Comparison of ENCODE assay signal across 9 mouse cellular contexts in genomic region chr2:167685137-167685536, GRCm38 (mm10). TPM values are rescaled to one million over a fixed set of nuclear protein-coding genes. Genes with fewer than 3 reads are reported as not detected.
A peak's percentile ranks its signal among the peaks of the same experiment; 100 is the strongest.
DNase-seq lines count a peak whose midpoint lies in the region; TF ChIP-seq lines count a peak whose summit lies in the region.
"Had no signal": no experiment of that assay in that cellular context is flagged by ENCODE, and none has a peak within 500 bp of the region (broad histone marks: within the 10 kb centered on the region; RNA-seq: fewer than 3 reads in every experiment).

No protein-coding gene starts in this region.

- dilution Hi-C loops in CH12.LX (cut with MboI; ENCODE audit: extremely low pct_ligation_motif_present, extremely low pct_unique_long_range_greater_than_20kb, low sequenced_read_pairs) = loop anchor here (25.0 kb wide), 1 partner anchor 202 kb away; no protein-coding TSS in a partner anchor

- in situ Hi-C loops in CH12.LX (cut with MboI; ENCODE audit: low pct_ligation_motif_present, low pct_unique_long_range_greater_than_20kb, low sequenced_read_pairs) = loop anchor here (5.0 kb wide), 1 partner anchor 212 kb away; no protein-coding TSS in a partner anchor

- 5% methylated on average over 8 of the region's 8 CpGs for WGBS in embryonic facial prominence, embryonic 10.5 days

- TF ChIP-seq CTCF in CH12.LX (conservative IDR thresholded peaks at IDR 0.05 in 1 of 2, IDR thresholded peaks at IDR 0.05 in 1 of 2; ENCODE audit: low read depth in 2 of 2, low read length in 2 of 2) = peak; percentile 90 to 99
- TF ChIP-seq CTCF in layer of hippocampus, adult 2 months (conservative IDR thresholded peaks at IDR 0.05) = peak; percentile 97

- H3K4me3 ChIP-seq in CH12.LX (replicated peaks in 1 of 3; ENCODE audit: low read depth in 2 of 3, low read length in 2 of 3, poor library complexity in 1 of 3) = no peak overlapping the region
- H3K4me3 ChIP-seq in embryonic facial prominence, embryonic 10.5 days = no peak overlapping the region
- H3K4me3 ChIP-seq in layer of hippocampus, adult 2 months = no peak overlapping the region
- H3K4me3 ChIP-seq: limb, embryonic 13.5 days had no signal

- H3K27ac ChIP-seq in CH12.LX (ENCODE audit: insufficient read depth, low read depth) = no peak overlapping the region
- no peak overlapping the region for H3K27ac ChIP-seq in embryonic facial prominence, embryonic 10.5 days (replicated peaks)
- peak overlapping the region; percentile 72 for H3K27ac ChIP-seq in layer of hippocampus, adult 2 months
- H3K27ac ChIP-seq: limb, embryonic 13.5 days had no signal

- H3K9ac ChIP-seq in CH12.LX (ENCODE audit: insufficient read depth, low read depth) = no peak overlapping the region
- H3K9ac ChIP-seq: limb, embryonic 13.5 days had no signal

- H3K4me2 ChIP-seq in CH12.LX (ENCODE audit: insufficient read depth, low read depth, poor library complexity, severe bottlenecking) = no peak overlapping the region
- H3K4me2 ChIP-seq: limb, embryonic 13.5 days had no signal

- peak; percentile 89 for DNase-seq in CH12.LX (ENCODE audit: extremely low read depth)
- DNase-seq in adrenal gland, postnatal 14 days = peak; percentile 95
- DNase-seq in embryonic facial prominence, embryonic 10.5 days (ENCODE audit: low spot score) = peak; percentile 93
- DNase-seq in heart, adult 18-20 months = peak; percentile 91 to 100
- DNase-seq in layer of hippocampus, adult 2 months (ENCODE audit: low spot score in 2 of 2) = peak; percentile 93 to 100
- DNase-seq in lung, postnatal 14 days = peak; percentile 98
- DNase-seq in retina, postnatal 1 day = peak; percentile 91
- peak; percentile 96 for DNase-seq in thymus, postnatal 4 days

- H3K9me3 ChIP-seq in CH12.LX (replicated peaks; ENCODE audit: low read length) = peaks cover 12% of the 10 kb centered on the region
- H3K9me3 ChIP-seq in embryonic facial prominence, embryonic 10.5 days = no peaks in the 10 kb centered on the region
- H3K9me3 ChIP-seq: limb, embryonic 13.5 days had no signal

- TF ChIP-seq EP300 in CH12.LX (IDR thresholded peaks at IDR 0.05; ENCODE audit: low read length) = no peak

- H3K27me3 ChIP-seq in CH12.LX (replicated peaks) = peaks cover 69% of the 10 kb centered on the region
- peaks cover 46% of the 10 kb centered on the region for H3K27me3 ChIP-seq in embryonic facial prominence, embryonic 10.5 days (replicated peaks; ENCODE audit: low read depth, poor library complexity, severe bottlenecking)

- TF ChIP-seq RAD21 in CH12.LX (IDR thresholded peaks at IDR 0.05; ENCODE audit: low read depth, low read length) = peak; percentile 99

- no peaks in the 10 kb centered on the region for H3K36me3 ChIP-seq in CH12.LX (replicated peaks in 1 of 2; ENCODE audit: control insufficient read depth in 1 of 2, insufficient read depth in 1 of 2, low read length in 1 of 2)
- H3K36me3 ChIP-seq in embryonic facial prominence, embryonic 10.5 days (replicated peaks) = no peaks in the 10 kb centered on the region
- H3K36me3 ChIP-seq: limb, embryonic 13.5 days had no signal

- H3K79me2 ChIP-seq in CH12.LX (replicated peaks; ENCODE audit: control insufficient read depth, extremely low read depth, insufficient read depth, poor library complexity, severe bottlenecking) = no peaks in the 10 kb centered on the region

- H3K4me1 ChIP-seq in CH12.LX (ENCODE audit: control insufficient read depth in 1 of 2, insufficient read depth in 2 of 2) = peaks cover 4 to 8% of the 10 kb centered on the region in 2 experiments; a peak in 3 of 4 replicates
- peaks cover 26% of the 10 kb centered on the region for H3K4me1 ChIP-seq in embryonic facial prominence, embryonic 10.5 days

- TF ChIP-seq POLR2A in CH12.LX (IDR thresholded peaks at IDR 0.05; ENCODE audit: low read depth, low read length) = no peak

TF ChIP-seq in CH12.LX, 34 proteins besides CTCF, POLR2A, EP300 and RAD21:
- no peak for TF ChIP-seq USF1 (IDR thresholded peaks at IDR 0.05; ENCODE audit: low read depth, low read length)
- TF ChIP-seq IRF4 (IDR thresholded peaks at IDR 0.05; ENCODE audit: low read depth, low read length) = peak; percentile 36; the same call in 1 of the 2 replicates
- TF ChIP-seq BHLHE40 (IDR thresholded peaks at IDR 0.05; ENCODE audit: low read depth, low read length) = no peak
- TF ChIP-seq ZKSCAN1 (IDR thresholded peaks at IDR 0.05; ENCODE audit: borderline replicate concordance, low read depth, low read length) = no peak
- no peak for TF ChIP-seq MEF2A (IDR thresholded peaks at IDR 0.05; ENCODE audit: borderline replicate concordance, low read depth, low read length)
- TF ChIP-seq CHD2 (IDR thresholded peaks at IDR 0.05; ENCODE audit: low read length) = no peak
- TF ChIP-seq ZNF384 (IDR thresholded peaks at IDR 0.05; ENCODE audit: low read depth, low read length) = no peak
- no peak for TF ChIP-seq SIN3A (IDR thresholded peaks at IDR 0.05; ENCODE audit: low read length)
- TF ChIP-seq TCF12 (IDR thresholded peaks at IDR 0.05; ENCODE audit: low read depth, low read length) = 0 out of 2 replicates have a peak, but pooled peaks have one; percentile 33
- peak; percentile 99 for TF ChIP-seq SMC3 (IDR thresholded peaks at IDR 0.05; ENCODE audit: low read depth, low read length)
- TF ChIP-seq MAX (IDR thresholded peaks at IDR 0.05; ENCODE audit: low read length) = no peak
- peak; percentile 94 for TF ChIP-seq ZC3H11A (IDR thresholded peaks at IDR 0.05; ENCODE audit: low read depth, low read length)
- no peak for TF ChIP-seq JUN (IDR thresholded peaks at IDR 0.05; ENCODE audit: insufficient read depth, low read depth, low read length)
- no peak for TF ChIP-seq POLR2AphosphoS2 (IDR thresholded peaks at IDR 0.05; ENCODE audit: low read depth, low read length)
- TF ChIP-seq MYC (IDR thresholded peaks at IDR 0.05; ENCODE audit: low read depth, low read length) = no peak
- no peak for TF ChIP-seq ELF1 (IDR thresholded peaks at IDR 0.05; ENCODE audit: low read depth, low read length)
- no peak for TF ChIP-seq KAT2A (IDR thresholded peaks at IDR 0.05; ENCODE audit: insufficient replicate concordance, low read length)

RNA-seq across cellular contexts. Expression of gene Cebpb, which starts 3.6 kb away (rescaled TPM):
- 2.3 and 6.2 TPM in 2 replicates for total RNA-seq in CH12.LX (2012; rRNA removed)
- total RNA-seq in CH12.LX (2014; rRNA removed) = 0.19 TPM in 1 of 2 replicates, not detected in the other
- 0.24 TPM in 1 of 2 replicates, not detected in the other for polyA plus RNA-seq in CH12.LX (2012; ENCODE audit: insufficient read length, low read depth)
- total RNA-seq in adrenal gland, postnatal 14 days (2021) = 358 and 403 TPM in 2 replicates
- 1.7 and 1.8 TPM in 2 replicates for polyA plus RNA-seq in embryonic facial prominence, embryonic 10.5 days (2016; fragmentation: Nextera tagmentation; extraction: Ambion mirVana)
- 100 to 1,000 TPM; 127 to 160 TPM for total RNA-seq in heart, adult 18-20 months (2021)
- total RNA-seq in layer of hippocampus, adult 2 months (2021) = 10 to 100 TPM; 25.8 to 32.0 TPM

RNA-seq across cellular contexts. Expression of gene Tmem189, which starts 4.5 kb away (rescaled TPM):
- total RNA-seq in CH12.LX (2012; rRNA removed) (30.9 and 31.0 TPM in 2 replicates), CH12.LX (2014; rRNA removed) (25.1 and 27.9 TPM in 2 replicates)
- polyA plus RNA-seq in CH12.LX (2012; ENCODE audit: insufficient read length, low read depth) = 29.4 and 29.5 TPM in 2 replicates
- total RNA-seq in adrenal gland, postnatal 14 days (2021) = 30.7 and 37.5 TPM in 2 replicates
- polyA plus RNA-seq in embryonic facial prominence, embryonic 10.5 days (2016; fragmentation: Nextera tagmentation; extraction: Ambion mirVana) = 40.2 and 43.7 TPM in 2 replicates
- total RNA-seq in heart, adult 18-20 months (2021) = 10 to 100 TPM; 22.0 to 23.0 TPM
- total RNA-seq in layer of hippocampus, adult 2 months (2021) = 10 to 100 TPM; 43.6 to 46.9 TPM

RNA-seq across cellular contexts. Expression of gene Gm20431, which starts 23.8 kb away (rescaled TPM):
- total RNA-seq in CH12.LX (2012; rRNA removed) = 10.3 and 15.0 TPM in 2 replicates
- not detected in 2 replicates for total RNA-seq in CH12.LX (2014; rRNA removed)
- 2.4 TPM in 1 of 2 replicates, not detected in the other for polyA plus RNA-seq in CH12.LX (2012; ENCODE audit: insufficient read length, low read depth)
- total RNA-seq in adrenal gland, postnatal 14 days (2021) = 19.2 and 23.8 TPM in 2 replicates
- 0.68 and 4.9 TPM in 2 replicates for polyA plus RNA-seq in embryonic facial prominence, embryonic 10.5 days (2016; fragmentation: Nextera tagmentation; extraction: Ambion mirVana)
- 10 to 100 TPM in 1 of 2 experiments, 1 to 10 TPM in 1; 9.3 to 17.0 TPM for total RNA-seq in heart, adult 18-20 months (2021)
- total RNA-seq in layer of hippocampus, adult 2 months (2021) = 10 to 100 TPM; 36.5 to 44.2 TPM

RNA-seq across cellular contexts. Expression of gene Ube2v1, which starts 53.2 kb away (rescaled TPM):
- 126 TPM in 2 replicates for total RNA-seq in CH12.LX (2012; rRNA removed)
- total RNA-seq in CH12.LX (2014; rRNA removed) = 84.0 and 92.8 TPM in 2 replicates
- polyA plus RNA-seq in CH12.LX (2012; ENCODE audit: insufficient read length, low read depth) = 157 and 184 TPM in 2 replicates
- total RNA-seq in adrenal gland, postnatal 14 days (2021) = 172 and 174 TPM in 2 replicates
- polyA plus RNA-seq in embryonic facial prominence, embryonic 10.5 days (2016; fragmentation: Nextera tagmentation; extraction: Ambion mirVana) = 384 and 394 TPM in 2 replicates
- total RNA-seq in heart, adult 18-20 months (2021) = 100 to 1,000 TPM; 119 to 126 TPM
- 100 to 1,000 TPM; 216 to 232 TPM for total RNA-seq in layer of hippocampus, adult 2 months (2021)
